Mouse (Mus musculus) embryonic fibroblast, embryonic 13.5 days (primary cell): Measurements from ENCODE around the gene Kdm4b.

Experiments used
- CTCF ChIP-seq: IDR thresholded peaks from 2 replicates; pipeline ENCODE4 v1.5.1; 2011; ENCODE audit warnings: mild to moderate bottlenecking, control low read depth, low read length, moderate library complexity, borderline replicate concordance; ENCODE audit not compliant: insufficient read depth
- POLR2A ChIP-seq: IDR thresholded peaks from 2 replicates; pipeline ENCODE4 v1.6.1; 2011; ENCODE audit warnings: low read depth, mild to moderate bottlenecking, control low read depth, low read length, moderate library complexity

DNA sequence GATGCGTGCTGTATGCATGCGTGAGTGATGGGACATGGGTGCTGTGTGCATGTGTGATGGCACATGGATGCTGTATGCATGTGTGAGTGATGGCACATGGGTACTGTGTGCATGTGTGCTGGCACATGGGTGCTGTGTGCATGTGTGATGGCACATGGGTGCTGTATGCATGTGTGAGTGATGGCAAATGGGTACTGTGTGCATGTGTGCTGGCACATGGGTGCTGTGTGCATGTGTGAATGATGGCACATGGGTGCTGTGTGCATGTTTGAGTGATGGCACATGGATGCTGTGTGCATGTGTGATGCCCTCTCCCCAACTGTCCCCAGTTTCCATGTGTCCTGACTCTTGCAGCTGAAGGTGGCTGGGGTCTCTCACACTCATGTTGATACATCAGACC lies 94.2 kb downstream of the Kdm4b start:
- TF ChIP-seq CTCF (no peak), POLR2A (no peak)
